Mouse (Mus musculus): ENCODE measurements at regions not wholly inside any gene's neighbourhood (a gene's known extent, or its start where the extent isn't known, plus 50 kb on each side); places are given as distances from the start of the nearest gene placed in this dataset.

DNA sequence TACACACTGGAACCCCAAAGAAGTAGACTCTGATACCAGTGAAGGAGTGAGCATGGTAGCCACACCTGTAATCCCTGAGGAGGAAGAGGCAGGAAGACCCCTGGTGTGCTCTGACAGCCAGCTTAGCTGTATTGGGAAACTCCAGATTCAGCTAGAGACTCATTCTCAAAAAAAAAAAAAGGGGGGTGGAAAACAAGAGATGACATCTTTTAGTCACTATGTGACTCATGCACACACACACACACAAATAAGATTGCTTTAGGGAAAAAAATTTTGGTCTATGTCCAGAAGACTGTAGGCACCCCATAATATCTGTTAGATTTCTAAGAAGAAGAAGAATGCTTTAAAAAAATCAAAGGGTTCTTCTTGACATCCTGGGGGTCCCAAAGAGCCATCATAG lies 287.6 kb downstream of the Tns1 start:
- H3K4me2 ChIP-seq (ENCODE audit: insufficient read depth, low read depth, poor library complexity, severe bottlenecking), result no peak overlapping the region
- H3K27ac ChIP-seq (ENCODE audit: insufficient read depth, low read depth), result no peak overlapping the region
- in situ Hi-C loops (cut with MboI; ENCODE audit: low pct_ligation_motif_present, low pct_unique_long_range_greater_than_20kb, low sequenced_read_pairs) (no loop called here), dilution Hi-C loops (cut with MboI; ENCODE audit: extremely low pct_ligation_motif_present, extremely low pct_unique_long_range_greater_than_20kb, low sequenced_read_pairs) (no loop called here)
- H3K27me3 ChIP-seq (replicated peaks), result peaks cover 72% of the 10 kb centered on the region
- H3K9ac ChIP-seq (ENCODE audit: insufficient read depth, low read depth), result no peak overlapping the region
- H3K9me3 ChIP-seq (replicated peaks; ENCODE audit: low read length), result peaks cover 3% of the 10 kb centered on the region
- no peak overlapping the region for H3K4me3 ChIP-seq (replicated peaks in 1 of 3; ENCODE audit: low read depth in 2 of 3, low read length in 2 of 3, poor library complexity in 1 of 3)
- H3K4me1 ChIP-seq (ENCODE audit: control insufficient read depth in 1 of 2, insufficient read depth in 2 of 2), result peaks cover 2 to 17% of the 10 kb centered on the region in 2 experiments; a peak in 3 of 4 replicates
- TF ChIP-seq RAD21 (IDR thresholded peaks at IDR 0.05; ENCODE audit: low read depth, low read length) (no peak), ZNF384 (IDR thresholded peaks at IDR 0.05; ENCODE audit: low read depth, low read length) (peak; percentile 68), BHLHE40 (IDR thresholded peaks at IDR 0.05; ENCODE audit: low read depth, low read length) (no peak), IRF4 (IDR thresholded peaks at IDR 0.05; ENCODE audit: low read depth, low read length) (no peak), UBTF (IDR thresholded peaks at IDR 0.05; ENCODE audit: low read depth, low read length) (no peak)
- no peak for DNase-seq (ENCODE audit: extremely low read depth)
- H3K36me3 ChIP-seq (replicated peaks in 1 of 2; ENCODE audit: control insufficient read depth in 1 of 2, insufficient read depth in 1 of 2, low read length in 1 of 2), result no peaks in the 10 kb centered on the region
- H3K79me2 ChIP-seq (replicated peaks; ENCODE audit: control insufficient read depth, extremely low read depth, insufficient read depth, poor library complexity, severe bottlenecking), result no peaks in the 10 kb centered on the region

DNA sequence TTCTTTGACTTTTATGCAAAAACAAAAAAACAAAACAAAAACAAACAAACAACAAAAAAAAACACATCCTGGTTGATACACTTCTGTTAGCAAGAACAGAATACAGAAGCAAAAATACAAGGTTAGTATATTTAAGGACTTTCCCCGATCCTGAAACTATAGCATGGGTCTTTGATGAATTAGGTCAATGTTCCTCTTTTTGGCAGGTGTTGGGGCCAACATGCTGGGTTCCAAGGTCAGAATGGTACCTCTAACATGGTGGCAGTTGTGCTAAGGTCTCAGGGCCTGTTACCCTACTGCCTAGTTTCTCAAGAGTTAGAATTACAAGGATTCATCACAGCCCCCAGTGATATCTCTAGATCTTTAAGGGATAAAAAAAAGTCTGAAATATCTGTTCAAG lies 289.7 kb downstream of the Tns1 start:
- H3K4me2 ChIP-seq (ENCODE audit: insufficient read depth, low read depth, poor library complexity, severe bottlenecking), result no peak overlapping the region
- no peaks in the 10 kb centered on the region for H3K36me3 ChIP-seq (replicated peaks in 1 of 2; ENCODE audit: control insufficient read depth in 1 of 2, insufficient read depth in 1 of 2, low read length in 1 of 2)
- H3K4me1 ChIP-seq (ENCODE audit: control insufficient read depth in 1 of 2, insufficient read depth in 2 of 2), result peaks cover 2 to 17% of the 10 kb centered on the region in 2 experiments; a peak in 3 of 4 replicates
- peaks cover 65% of the 10 kb centered on the region for H3K27me3 ChIP-seq (replicated peaks)
- dilution Hi-C loops (cut with MboI; ENCODE audit: extremely low pct_ligation_motif_present, extremely low pct_unique_long_range_greater_than_20kb, low sequenced_read_pairs) (no loop called here), in situ Hi-C loops (cut with MboI; ENCODE audit: low pct_ligation_motif_present, low pct_unique_long_range_greater_than_20kb, low sequenced_read_pairs) (no loop called here)
- no peak overlapping the region for H3K4me3 ChIP-seq (replicated peaks in 1 of 3; ENCODE audit: low read depth in 2 of 3, low read length in 2 of 3, poor library complexity in 1 of 3)
- no peaks in the 10 kb centered on the region for H3K9me3 ChIP-seq (replicated peaks; ENCODE audit: low read length)
- DNase-seq (ENCODE audit: extremely low read depth), result no peak
- TF ChIP-seq EP300 (IDR thresholded peaks at IDR 0.05; ENCODE audit: low read length) (peak; percentile 61), ETS1 (conservative IDR thresholded peaks at IDR 0.05; ENCODE audit: low read depth, low read length) (no peak), TCF12 (IDR thresholded peaks at IDR 0.05; ENCODE audit: low read depth, low read length) (peak; percentile 37; the same call in 1 of the 2 replicates), MEF2A (IDR thresholded peaks at IDR 0.05; ENCODE audit: borderline replicate concordance, low read depth, low read length) (no peak), SIN3A (IDR thresholded peaks at IDR 0.05; ENCODE audit: low read length) (no peak), ZNF384 (IDR thresholded peaks at IDR 0.05; ENCODE audit: low read depth, low read length) (no peak)
- no peaks in the 10 kb centered on the region for H3K79me2 ChIP-seq (replicated peaks; ENCODE audit: control insufficient read depth, extremely low read depth, insufficient read depth, poor library complexity, severe bottlenecking)
- no peak overlapping the region for H3K27ac ChIP-seq (ENCODE audit: insufficient read depth, low read depth)
- H3K9ac ChIP-seq (ENCODE audit: insufficient read depth, low read depth), result no peak overlapping the region

DNA sequence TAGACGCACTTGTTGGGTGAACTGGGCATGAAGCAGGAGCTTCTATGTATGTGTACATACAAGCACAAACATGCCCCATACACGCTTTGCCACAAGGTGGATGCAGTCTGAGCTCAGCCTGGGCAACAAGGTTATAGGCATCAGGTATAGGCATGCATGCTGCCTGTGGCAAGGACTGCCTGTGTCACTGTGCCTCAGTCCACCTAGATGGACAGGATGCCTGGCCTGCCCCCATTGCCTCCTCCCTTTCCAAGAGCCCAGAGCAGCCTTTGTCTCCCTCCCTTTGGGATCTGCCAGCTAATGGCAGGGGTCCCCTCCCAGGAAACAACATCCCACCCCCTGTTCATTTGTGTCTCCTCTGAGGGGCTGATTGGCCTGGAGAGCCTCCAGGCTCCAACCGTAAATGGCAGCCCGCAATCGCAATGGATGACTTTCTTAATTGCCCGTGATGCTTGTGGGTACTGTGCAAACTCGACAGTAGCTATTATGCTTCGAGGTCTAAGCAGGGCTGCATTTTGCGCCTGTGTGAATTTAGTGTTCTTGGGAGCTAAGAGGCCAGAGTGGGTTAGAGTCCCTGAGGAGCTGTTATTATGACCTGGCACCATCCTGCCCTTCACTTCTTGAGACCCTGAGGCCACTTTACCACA lies 293.6 kb downstream of the Tns1 start:
- no peak overlapping the region for H3K4me3 ChIP-seq (replicated peaks in 1 of 3; ENCODE audit: low read depth in 2 of 3, low read length in 2 of 3, poor library complexity in 1 of 3)
- H3K27me3 ChIP-seq (replicated peaks), result peaks cover 64% of the 10 kb centered on the region
- H3K4me1 ChIP-seq (ENCODE audit: control insufficient read depth in 1 of 2, insufficient read depth in 2 of 2), result peaks cover 4 to 34% of the 10 kb centered on the region in 2 experiments
- H3K27ac ChIP-seq (ENCODE audit: insufficient read depth, low read depth), result no peak overlapping the region
- TF ChIP-seq USF1 (IDR thresholded peaks at IDR 0.05; ENCODE audit: low read depth, low read length) (no peak), NELFE (IDR thresholded peaks at IDR 0.05; ENCODE audit: low read depth, low read length) (no peak), ELF1 (IDR thresholded peaks at IDR 0.05; ENCODE audit: low read depth, low read length) (no peak), ZKSCAN1 (IDR thresholded peaks at IDR 0.05; ENCODE audit: borderline replicate concordance, low read depth, low read length) (no peak), MAZ (IDR thresholded peaks at IDR 0.05; ENCODE audit: low read depth, low read length) (no peak), UBTF (IDR thresholded peaks at IDR 0.05; ENCODE audit: low read depth, low read length) (no peak), JUN (IDR thresholded peaks at IDR 0.05; ENCODE audit: insufficient read depth, low read depth, low read length) (no peak), POLR2AphosphoS2 (IDR thresholded peaks at IDR 0.05; ENCODE audit: low read depth, low read length) (no peak), TCF12 (IDR thresholded peaks at IDR 0.05; ENCODE audit: low read depth, low read length) (no peak), POLR2A (IDR thresholded peaks at IDR 0.05; ENCODE audit: low read depth, low read length) (no peak), MEF2A (IDR thresholded peaks at IDR 0.05; ENCODE audit: borderline replicate concordance, low read depth, low read length) (no peak), ZNF384 (IDR thresholded peaks at IDR 0.05; ENCODE audit: low read depth, low read length) (no peak), RCOR1 (conservative IDR thresholded peaks at IDR 0.05; ENCODE audit: low read depth, low read length) (no peak)
- dilution Hi-C loops (cut with MboI; ENCODE audit: extremely low pct_ligation_motif_present, extremely low pct_unique_long_range_greater_than_20kb, low sequenced_read_pairs) (no loop called here), in situ Hi-C loops (cut with MboI; ENCODE audit: low pct_ligation_motif_present, low pct_unique_long_range_greater_than_20kb, low sequenced_read_pairs) (no loop called here)
- DNase-seq (ENCODE audit: extremely low read depth), result no peak
- no peaks in the 10 kb centered on the region for H3K36me3 ChIP-seq (replicated peaks in 1 of 2; ENCODE audit: control insufficient read depth in 1 of 2, insufficient read depth in 1 of 2, low read length in 1 of 2)
- no peaks in the 10 kb centered on the region for H3K9me3 ChIP-seq (replicated peaks; ENCODE audit: low read length)
- H3K79me2 ChIP-seq (replicated peaks; ENCODE audit: control insufficient read depth, extremely low read depth, insufficient read depth, poor library complexity, severe bottlenecking), result no peaks in the 10 kb centered on the region
- H3K4me2 ChIP-seq (ENCODE audit: insufficient read depth, low read depth, poor library complexity, severe bottlenecking), result no peak overlapping the region
- no peak overlapping the region for H3K9ac ChIP-seq (ENCODE audit: insufficient read depth, low read depth)
